Mouse (Mus musculus): ENCODE data around the gene Cdpf1. TPM values are rescaled to one million over a fixed set of nuclear protein-coding genes. Genes with fewer than 3 reads are reported as not detected.

Gene Cdpf1
- polyA plus RNA-seq, 1 experiment from 2014 or later: 25.8 TPM

GRCm38 (mm10) chr15:85766677-85767076 lies 44.8 kb downstream of the Cdpf1 start:
- Histone ChIP-seq H3K4me3 (ENCODE audit: low read depth, low read length) (no peak overlapping the region), H3K36me3 (ENCODE audit: control insufficient read depth, insufficient read depth, low read length) (no peaks in the 10 kb centered on the region), H3K4me2 (ENCODE audit: low read depth) (no peak overlapping the region), H3K9ac (ENCODE audit: low read length) (no peak overlapping the region), H3K9me3 (ENCODE audit: control insufficient read depth, low read length) (no peaks in the 10 kb centered on the region), H3K4me1 (ENCODE audit: control insufficient read depth, insufficient read depth, low read length) (no peaks in the 10 kb centered on the region), H3K27me3 (ENCODE audit: control insufficient read depth, insufficient read depth, low read length) (no peaks in the 10 kb centered on the region), H3K27ac (ENCODE audit: low read depth, low read length) (no peak overlapping the region)
- ATAC-seq (ENCODE audit: insufficient read depth, low FRiP score, low TSS enrichment) (no peak), DNase-seq (ENCODE audit: low spot score) (no peak)
- 94% methylated on average over 5 of the region's 5 CpGs for WGBS

- ATAC-seq (ENCODE audit: insufficient read depth, low FRiP score, low TSS enrichment): no peak
- no peak overlapping the region for H3K4me3 ChIP-seq (ENCODE audit: low read depth, low read length)
- no peak overlapping the region for H3K9ac ChIP-seq (ENCODE audit: low read length)
- no peaks in the 10 kb centered on the region for H3K36me3 ChIP-seq (ENCODE audit: control insufficient read depth, insufficient read depth, low read length)
- H3K4me1 ChIP-seq (ENCODE audit: control insufficient read depth, insufficient read depth, low read length): no peaks in the 10 kb centered on the region
- no peak for DNase-seq (ENCODE audit: low spot score)
- no peak overlapping the region for H3K27ac ChIP-seq (ENCODE audit: low read depth, low read length)
- no peaks in the 10 kb centered on the region for H3K27me3 ChIP-seq (ENCODE audit: control insufficient read depth, insufficient read depth, low read length)
- H3K9me3 ChIP-seq (ENCODE audit: control insufficient read depth, low read length): no peaks in the 10 kb centered on the region
- H3K4me2 ChIP-seq (ENCODE audit: low read depth): no peak overlapping the region
- 51% methylated on average over 3 of the region's 3 CpGs for WGBS
Measured at GRCm38 (mm10) chr15:85765022-85765421, 46.5 kb downstream of the Cdpf1 start.

- Histone ChIP-seq H3K9me3 (ENCODE audit: control insufficient read depth, low read length) (no peaks in the 10 kb centered on the region), H3K27me3 (ENCODE audit: control insufficient read depth, insufficient read depth, low read length) (no peaks in the 10 kb centered on the region), H3K4me3 (ENCODE audit: low read depth, low read length) (no peak overlapping the region), H3K36me3 (ENCODE audit: control insufficient read depth, insufficient read depth, low read length) (no peaks in the 10 kb centered on the region), H3K4me1 (ENCODE audit: control insufficient read depth, insufficient read depth, low read length) (no peaks in the 10 kb centered on the region), H3K27ac (ENCODE audit: low read depth, low read length) (no peak overlapping the region), H3K4me2 (ENCODE audit: low read depth) (no peak overlapping the region), H3K9ac (ENCODE audit: low read length) (no peak overlapping the region)
- ATAC-seq (ENCODE audit: insufficient read depth, low FRiP score, low TSS enrichment) (no peak), DNase-seq (ENCODE audit: low spot score) (no peak)
- WGBS: 83% methylated on average over 4 of the region's 4 CpGs
Measured at GRCm38 (mm10) chr15:85762761-85763160, 48.7 kb downstream of the Cdpf1 start.

GRCm38 (mm10) chr15:85757768-85758167 lies 53.7 kb downstream of the Cdpf1 start:
- no peaks in the 10 kb centered on the region for H3K4me1 ChIP-seq (ENCODE audit: control insufficient read depth, insufficient read depth, low read length)
- H3K36me3 ChIP-seq (ENCODE audit: control insufficient read depth, insufficient read depth, low read length): no peaks in the 10 kb centered on the region
- H3K27ac ChIP-seq (ENCODE audit: low read depth, low read length): no peak overlapping the region
- no peaks in the 10 kb centered on the region for H3K9me3 ChIP-seq (ENCODE audit: control insufficient read depth, low read length)
- H3K4me2 ChIP-seq (ENCODE audit: low read depth): no peak overlapping the region
- WGBS: 93% methylated on average over 3 of the region's 3 CpGs
- DNase-seq (ENCODE audit: low spot score) (no peak), ATAC-seq (ENCODE audit: insufficient read depth, low FRiP score, low TSS enrichment) (no peak)
- no peak overlapping the region for H3K4me3 ChIP-seq (ENCODE audit: low read depth, low read length)
- H3K9ac ChIP-seq (ENCODE audit: low read length): no peak overlapping the region
- H3K27me3 ChIP-seq (ENCODE audit: control insufficient read depth, insufficient read depth, low read length): no peaks in the 10 kb centered on the region

Other genes starting within 250 kb of the Cdpf1 start
- 81.7 and 85.1 TPM in 2 replicates for gene Wnt7b, start 229.2 kb downstream of the Cdpf1 start, polyA plus RNA-seq (2014; fragmentation: Nextera tagmentation; extraction: Ambion mirVana)
- gene Ppara, start 76.7 kb downstream of the Cdpf1 start, polyA plus RNA-seq (2014; fragmentation: Nextera tagmentation; extraction: Ambion mirVana): 0.07 and 0.25 TPM in 2 replicates
- gene Pkdrej, start 10.0 kb upstream of the Cdpf1 start, polyA plus RNA-seq (2014; fragmentation: Nextera tagmentation; extraction: Ambion mirVana): 0.03 and 0.09 TPM in 2 replicates
- gene Ttc38, start 20.6 kb upstream of the Cdpf1 start, polyA plus RNA-seq (2014; fragmentation: Nextera tagmentation; extraction: Ambion mirVana): 2.9 and 3.9 TPM in 2 replicates
- gene Gtse1, start 48.0 kb upstream of the Cdpf1 start, polyA plus RNA-seq (2014; fragmentation: Nextera tagmentation; extraction: Ambion mirVana): 37.1 and 40.3 TPM in 2 replicates
- gene Trmu, start 67.6 kb upstream of the Cdpf1 start, polyA plus RNA-seq (2014; fragmentation: Nextera tagmentation; extraction: Ambion mirVana): 32.4 and 34.0 TPM in 2 replicates
- gene Celsr1, start 222.1 kb upstream of the Cdpf1 start, polyA plus RNA-seq (2014; fragmentation: Nextera tagmentation; extraction: Ambion mirVana): 5.1 and 5.4 TPM in 2 replicates
- gene Gramd4, start 246.0 kb upstream of the Cdpf1 start, polyA plus RNA-seq (2014; fragmentation: Nextera tagmentation; extraction: Ambion mirVana): 10.5 and 11.7 TPM in 2 replicates